In the genomic region with DNA sequence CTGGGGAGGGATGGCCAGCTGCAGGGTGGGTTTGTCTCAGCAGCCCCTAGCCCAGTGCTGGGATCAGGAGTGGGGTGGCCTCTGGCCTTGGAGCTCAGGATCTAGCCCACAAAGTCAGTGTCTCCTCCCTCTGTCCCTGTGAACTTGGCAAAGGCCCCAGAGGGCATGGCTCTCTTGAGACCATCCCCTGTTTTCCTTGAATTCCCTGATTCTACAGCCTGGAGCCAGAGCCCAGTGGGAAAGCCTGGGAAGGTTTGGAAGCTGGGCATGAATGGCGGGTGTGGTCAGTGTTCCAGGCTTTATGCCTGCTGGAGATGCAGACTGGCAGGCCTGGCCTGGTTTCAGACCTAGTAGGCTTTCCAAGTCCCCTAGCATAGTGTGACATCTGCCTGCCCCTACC, we compare ENCODE assay signal across 10 mouse cellular contexts. TPM values are rescaled to one million over a fixed set of nuclear protein-coding genes. Genes with fewer than 3 reads are reported as not detected.
A peak's percentile ranks its signal among the peaks of the same experiment; 100 is the strongest.
DNase-seq lines count a peak whose midpoint lies in the region; ATAC-seq and TF ChIP-seq lines count a peak whose summit lies in the region.
"Had no signal": no experiment of that assay in that cellular context is flagged by ENCODE, and none has a peak within 500 bp of the region (broad histone marks: within the 10 kb centered on the region; RNA-seq: fewer than 3 reads in every experiment).

No protein-coding gene starts in this region.

- no peak overlapping the region for H3K9ac ChIP-seq in forebrain, embryonic 16.5 days (replicated peaks; ENCODE audit: low read depth, low read length)
- no peak overlapping the region for H3K9ac ChIP-seq in midbrain, embryonic 11.5 days (ENCODE audit: low read length)
- H3K9ac ChIP-seq in liver, embryonic 15.5 days = no peak overlapping the region
- peak overlapping the region; percentile 27; the same call in 1 of the 2 replicates for H3K9ac ChIP-seq in stomach, postnatal 0 days (ENCODE audit: low read length)

- no peaks in the 10 kb centered on the region for H3K9me3 ChIP-seq in forebrain, embryonic 10.5 days
- no peaks in the 10 kb centered on the region for H3K9me3 ChIP-seq in forebrain, embryonic 16.5 days (ENCODE audit: control insufficient read depth, low read length)
- no peaks in the 10 kb centered on the region for H3K9me3 ChIP-seq in midbrain, embryonic 10.5 days (replicated peaks)
- H3K9me3 ChIP-seq in midbrain, embryonic 11.5 days (ENCODE audit: control insufficient read depth, low read length) = no peaks in the 10 kb centered on the region
- H3K9me3 ChIP-seq in liver, embryonic 15.5 days (replicated peaks) = no peaks in the 10 kb centered on the region
- no peaks in the 10 kb centered on the region for H3K9me3 ChIP-seq in stomach, postnatal 0 days (ENCODE audit: control insufficient read depth, low read length)

- 83% methylated on average over 1 of the region's 1 CpGs for WGBS in forebrain, embryonic 10.5 days
- 73% methylated on average over 1 of the region's 1 CpGs for whole genome bisulfite sequencing in forebrain, embryonic 16.5 days
- WGBS in midbrain, embryonic 10.5 days = 73% methylated on average over 1 of the region's 1 CpGs
- 59% methylated on average over 1 of the region's 1 CpGs for WGBS in midbrain, embryonic 11.5 days
- WGBS in liver, embryonic 15.5 days (ENCODE audit: insufficient replicate concordance) = 67% methylated on average over 1 of the region's 1 CpGs
- WGBS in stomach, postnatal 0 days = 50% methylated on average over 1 of the region's 1 CpGs

- no peak for TF ChIP-seq EP300 in stomach, postnatal 0 days (optimal IDR thresholded peaks at IDR 0.05)

- ATAC-seq in forebrain, embryonic 16.5 days = no peak
- no peak for ATAC-seq in midbrain, embryonic 11.5 days (ENCODE audit: low FRiP score)
- ATAC-seq in liver, embryonic 15.5 days (ENCODE audit: insufficient read depth) = no peak
- ATAC-seq in stomach, postnatal 0 days (ENCODE audit: low FRiP score, low TSS enrichment) = no peak
- ATAC-seq in CD4-positive, CD25-positive, alpha-beta regulatory T cell, adult 4 months = no peak

- H3K4me2 ChIP-seq in forebrain, embryonic 16.5 days (ENCODE audit: low read length) = no peak overlapping the region
- H3K4me2 ChIP-seq in midbrain, embryonic 11.5 days = no peak overlapping the region
- H3K4me2 ChIP-seq in liver, embryonic 15.5 days = no peak overlapping the region
- no peak overlapping the region for H3K4me2 ChIP-seq in stomach, postnatal 0 days (replicated peaks; ENCODE audit: low read depth)

- DNase-seq in forebrain, embryonic 10.5 days (ENCODE audit: extremely low spot score, low spot score) = no peak
- DNase-seq in midbrain, embryonic 10.5 days (ENCODE audit: low spot score) = no peak
- no peak for DNase-seq in midbrain, embryonic 11.5 days (ENCODE audit: low spot score, missing footprints)
- DNase-seq in stomach, postnatal 0 days (ENCODE audit: low spot score) = no peak
- no peak for DNase-seq in ovary, postnatal 36 days (ENCODE audit: low spot score)
- DNase-seq: cerebellum, postnatal 36 days; right cerebral cortex, postnatal 14 days had no signal

- no peak for TF ChIP-seq CTCF in stomach, postnatal 0 days (IDR thresholded peaks at IDR 0.05; ENCODE audit: low read depth)

- H3K4me3 ChIP-seq in forebrain, embryonic 10.5 days = no peak overlapping the region
- no peak overlapping the region for H3K4me3 ChIP-seq in forebrain, embryonic 16.5 days (replicated peaks; ENCODE audit: low read length)
- H3K4me3 ChIP-seq in midbrain, embryonic 10.5 days = no peak overlapping the region
- H3K4me3 ChIP-seq in midbrain, embryonic 11.5 days (ENCODE audit: low read depth, low read length) = no peak overlapping the region
- H3K4me3 ChIP-seq in liver, embryonic 15.5 days (replicated peaks) = no peak overlapping the region
- H3K4me3 ChIP-seq in stomach, postnatal 0 days (ENCODE audit: low read depth, low read length) = no peak overlapping the region

- peak overlapping the region; percentile 45; the same call in 1 of the 2 replicates for H3K27ac ChIP-seq in forebrain, embryonic 10.5 days
- H3K27ac ChIP-seq in forebrain, embryonic 16.5 days (ENCODE audit: low read length) = no peak overlapping the region
- peak overlapping the region; percentile 52; the same call in 1 of the 2 replicates for H3K27ac ChIP-seq in midbrain, embryonic 10.5 days (replicated peaks)
- H3K27ac ChIP-seq in midbrain, embryonic 11.5 days (ENCODE audit: low read depth, low read length) = no peak overlapping the region
- H3K27ac ChIP-seq in liver, embryonic 15.5 days (replicated peaks) = peak overlapping the region; percentile 55; the same call in 1 of the 2 replicates
- H3K27ac ChIP-seq in stomach, postnatal 0 days (replicated peaks) = peak overlapping the region; percentile 69

- peaks cover 100% of the 10 kb centered on the region for H3K27me3 ChIP-seq in forebrain, embryonic 10.5 days (ENCODE audit: poor library complexity, severe bottlenecking)
- H3K27me3 ChIP-seq in forebrain, embryonic 16.5 days (replicated peaks; ENCODE audit: control insufficient read depth, insufficient read depth, low read length) = 0 out of 2 replicates have a peak, but pooled peaks cover 4% of the 10 kb centered on the region
- peaks cover 62% of the 10 kb centered on the region for H3K27me3 ChIP-seq in midbrain, embryonic 10.5 days (ENCODE audit: low read depth, poor library complexity, severe bottlenecking)
- no peaks in the 10 kb centered on the region for H3K27me3 ChIP-seq in midbrain, embryonic 11.5 days (ENCODE audit: control insufficient read depth, insufficient read depth, low read length)
- H3K27me3 ChIP-seq in liver, embryonic 15.5 days = peaks cover 19% of the 10 kb centered on the region; the same call in 1 of the 2 replicates
- H3K27me3 ChIP-seq in stomach, postnatal 0 days (ENCODE audit: control insufficient read depth, insufficient read depth, low read length) = no peaks in the 10 kb centered on the region

- no peaks in the 10 kb centered on the region for H3K36me3 ChIP-seq in forebrain, embryonic 10.5 days (replicated peaks)
- H3K36me3 ChIP-seq in forebrain, embryonic 16.5 days (ENCODE audit: control insufficient read depth, insufficient read depth) = no peaks in the 10 kb centered on the region
- no peaks in the 10 kb centered on the region for H3K36me3 ChIP-seq in midbrain, embryonic 10.5 days
- no peaks in the 10 kb centered on the region for H3K36me3 ChIP-seq in midbrain, embryonic 11.5 days (ENCODE audit: control insufficient read depth, insufficient read depth, low read length)
- no peaks in the 10 kb centered on the region for H3K36me3 ChIP-seq in liver, embryonic 15.5 days (replicated peaks)
- H3K36me3 ChIP-seq in stomach, postnatal 0 days (ENCODE audit: control insufficient read depth, insufficient read depth, low read length) = no peaks in the 10 kb centered on the region

- H3K4me1 ChIP-seq in forebrain, embryonic 10.5 days = peaks cover 41% of the 10 kb centered on the region
- H3K4me1 ChIP-seq in forebrain, embryonic 16.5 days (replicated peaks; ENCODE audit: control insufficient read depth, insufficient read depth, low read length) = peaks cover 21% of the 10 kb centered on the region
- peaks cover 48% of the 10 kb centered on the region for H3K4me1 ChIP-seq in midbrain, embryonic 10.5 days
- peaks cover 7% of the 10 kb centered on the region; the same call in 1 of the 2 replicates for H3K4me1 ChIP-seq in midbrain, embryonic 11.5 days (ENCODE audit: control insufficient read depth, insufficient read depth, low read length)
- H3K4me1 ChIP-seq in liver, embryonic 15.5 days (replicated peaks) = peaks cover 52% of the 10 kb centered on the region
- H3K4me1 ChIP-seq in stomach, postnatal 0 days (replicated peaks; ENCODE audit: control insufficient read depth, insufficient read depth) = peaks cover 16% of the 10 kb centered on the region

RNA-seq across cellular contexts. Expression of gene Tha1, which starts 8.9 kb away (rescaled TPM):
- 4.4 and 6.4 TPM in 2 replicates for polyA plus RNA-seq in forebrain, embryonic 10.5 days (2016; fragmentation: Nextera tagmentation; extraction: Ambion mirVana)
- 3.7 and 5.4 TPM in 2 replicates for polyA plus RNA-seq in forebrain, embryonic 16.5 days (2015; fragmentation: Nextera tagmentation; extraction: Ambion mirVana)
- 5.0 and 5.2 TPM in 2 replicates for polyA plus RNA-seq in midbrain, embryonic 10.5 days (2016; fragmentation: Nextera tagmentation; extraction: Ambion mirVana)
- polyA plus RNA-seq in midbrain, embryonic 11.5 days (2014; fragmentation: Nextera tagmentation; extraction: Ambion mirVana) = 1.7 and 2.4 TPM in 2 replicates
- 1.6 and 1.8 TPM in 2 replicates for polyA plus RNA-seq in liver, embryonic 15.5 days (2015; fragmentation: Nextera tagmentation; extraction: Ambion mirVana)
- polyA plus RNA-seq in stomach, postnatal 0 days (2015; fragmentation: Nextera tagmentation; extraction: Ambion mirVana) = 5.7 and 6.5 TPM in 2 replicates
- 1 to 10 TPM; 8.5 to 10.0 TPM for polyA plus RNA-seq in CD4-positive, CD25-positive, alpha-beta regulatory T cell, adult 4 months (2017; shearing (Covaris generic))

RNA-seq across cellular contexts. Expression of gene Tmem235, which starts 21.7 kb away (rescaled TPM):
- not detected in 2 replicates for polyA plus RNA-seq in forebrain, embryonic 10.5 days (2016; fragmentation: Nextera tagmentation; extraction: Ambion mirVana)
- polyA plus RNA-seq in forebrain, embryonic 16.5 days (2015; fragmentation: Nextera tagmentation; extraction: Ambion mirVana) = not detected in 2 replicates
- polyA plus RNA-seq in midbrain, embryonic 10.5 days (2016; fragmentation: Nextera tagmentation; extraction: Ambion mirVana) = not detected in 2 replicates
- polyA plus RNA-seq in midbrain, embryonic 11.5 days (2014; fragmentation: Nextera tagmentation; extraction: Ambion mirVana) = not detected in 2 replicates
- not detected in 2 replicates for polyA plus RNA-seq in liver, embryonic 15.5 days (2015; fragmentation: Nextera tagmentation; extraction: Ambion mirVana)
- polyA plus RNA-seq in stomach, postnatal 0 days (2015; fragmentation: Nextera tagmentation; extraction: Ambion mirVana) = not detected in 2 replicates
- not detected for polyA plus RNA-seq in CD4-positive, CD25-positive, alpha-beta regulatory T cell, adult 4 months (2017; shearing (Covaris generic))

RNA-seq across cellular contexts. Expression of gene Birc5, which starts 33.2 kb away (rescaled TPM):
- polyA plus RNA-seq in forebrain, embryonic 10.5 days (2016; fragmentation: Nextera tagmentation; extraction: Ambion mirVana) = 412 and 424 TPM in 2 replicates
- polyA plus RNA-seq in forebrain, embryonic 16.5 days (2015; fragmentation: Nextera tagmentation; extraction: Ambion mirVana) = 72.6 and 82.9 TPM in 2 replicates
- 373 and 413 TPM in 2 replicates for polyA plus RNA-seq in midbrain, embryonic 10.5 days (2016; fragmentation: Nextera tagmentation; extraction: Ambion mirVana)
- polyA plus RNA-seq in midbrain, embryonic 11.5 days (2014; fragmentation: Nextera tagmentation; extraction: Ambion mirVana) = 346 and 363 TPM in 2 replicates
- 306 and 347 TPM in 2 replicates for polyA plus RNA-seq in liver, embryonic 15.5 days (2015; fragmentation: Nextera tagmentation; extraction: Ambion mirVana)
- polyA plus RNA-seq in stomach, postnatal 0 days (2015; fragmentation: Nextera tagmentation; extraction: Ambion mirVana) = 67.0 and 91.7 TPM in 2 replicates
- 10 to 100 TPM; 16.9 to 31.5 TPM for polyA plus RNA-seq in CD4-positive, CD25-positive, alpha-beta regulatory T cell, adult 4 months (2017; shearing (Covaris generic))

RNA-seq across cellular contexts. Expression of gene Tk1, which starts 56.3 kb away (rescaled TPM):
- polyA plus RNA-seq in forebrain, embryonic 10.5 days (2016; fragmentation: Nextera tagmentation; extraction: Ambion mirVana) = 167 and 178 TPM in 2 replicates
- polyA plus RNA-seq in forebrain, embryonic 16.5 days (2015; fragmentation: Nextera tagmentation; extraction: Ambion mirVana) = 37.5 and 39.7 TPM in 2 replicates
- 123 and 137 TPM in 2 replicates for polyA plus RNA-seq in midbrain, embryonic 10.5 days (2016; fragmentation: Nextera tagmentation; extraction: Ambion mirVana)
- polyA plus RNA-seq in midbrain, embryonic 11.5 days (2014; fragmentation: Nextera tagmentation; extraction: Ambion mirVana) = 87.1 and 89.7 TPM in 2 replicates
- polyA plus RNA-seq in liver, embryonic 15.5 days (2015; fragmentation: Nextera tagmentation; extraction: Ambion mirVana) = 136 and 138 TPM in 2 replicates
- polyA plus RNA-seq in stomach, postnatal 0 days (2015; fragmentation: Nextera tagmentation; extraction: Ambion mirVana) = 47.1 and 58.0 TPM in 2 replicates
- 10 to 100 TPM; 31.4 to 55.1 TPM for polyA plus RNA-seq in CD4-positive, CD25-positive, alpha-beta regulatory T cell, adult 4 months (2017; shearing (Covaris generic))

RNA-seq across cellular contexts. Expression of gene Afmid, which starts 56.5 kb away (rescaled TPM):
- 4.0 and 4.8 TPM in 2 replicates for polyA plus RNA-seq in forebrain, embryonic 10.5 days (2016; fragmentation: Nextera tagmentation; extraction: Ambion mirVana)
- polyA plus RNA-seq in forebrain, embryonic 16.5 days (2015; fragmentation: Nextera tagmentation; extraction: Ambion mirVana) = 5.2 and 7.1 TPM in 2 replicates
- 3.5 TPM in 2 replicates for polyA plus RNA-seq in midbrain, embryonic 10.5 days (2016; fragmentation: Nextera tagmentation; extraction: Ambion mirVana)
- 2.8 and 3.9 TPM in 2 replicates for polyA plus RNA-seq in midbrain, embryonic 11.5 days (2014; fragmentation: Nextera tagmentation; extraction: Ambion mirVana)
- 11.8 and 12.0 TPM in 2 replicates for polyA plus RNA-seq in liver, embryonic 15.5 days (2015; fragmentation: Nextera tagmentation; extraction: Ambion mirVana)
- 5.7 and 7.7 TPM in 2 replicates for polyA plus RNA-seq in stomach, postnatal 0 days (2015; fragmentation: Nextera tagmentation; extraction: Ambion mirVana)
- 10 to 100 TPM; 24.8 to 42.0 TPM for polyA plus RNA-seq in CD4-positive, CD25-positive, alpha-beta regulatory T cell, adult 4 months (2017; shearing (Covaris generic))

Comparison
In these comparisons a context has a peak if more than half of its experiments do, and no peak if none do; other contexts are left out.
1. H3K27ac ChIP-seq: peak in forebrain, embryonic 10.5 days (single experiment), midbrain, embryonic 10.5 days (single experiment), liver, embryonic 15.5 days (single experiment) and stomach, postnatal 0 days (single experiment); none in forebrain, embryonic 16.5 days (single experiment) and midbrain, embryonic 11.5 days (single experiment).